9 mouse cellular contexts compared by ENCODE assay signal in the genomic region with DNA sequence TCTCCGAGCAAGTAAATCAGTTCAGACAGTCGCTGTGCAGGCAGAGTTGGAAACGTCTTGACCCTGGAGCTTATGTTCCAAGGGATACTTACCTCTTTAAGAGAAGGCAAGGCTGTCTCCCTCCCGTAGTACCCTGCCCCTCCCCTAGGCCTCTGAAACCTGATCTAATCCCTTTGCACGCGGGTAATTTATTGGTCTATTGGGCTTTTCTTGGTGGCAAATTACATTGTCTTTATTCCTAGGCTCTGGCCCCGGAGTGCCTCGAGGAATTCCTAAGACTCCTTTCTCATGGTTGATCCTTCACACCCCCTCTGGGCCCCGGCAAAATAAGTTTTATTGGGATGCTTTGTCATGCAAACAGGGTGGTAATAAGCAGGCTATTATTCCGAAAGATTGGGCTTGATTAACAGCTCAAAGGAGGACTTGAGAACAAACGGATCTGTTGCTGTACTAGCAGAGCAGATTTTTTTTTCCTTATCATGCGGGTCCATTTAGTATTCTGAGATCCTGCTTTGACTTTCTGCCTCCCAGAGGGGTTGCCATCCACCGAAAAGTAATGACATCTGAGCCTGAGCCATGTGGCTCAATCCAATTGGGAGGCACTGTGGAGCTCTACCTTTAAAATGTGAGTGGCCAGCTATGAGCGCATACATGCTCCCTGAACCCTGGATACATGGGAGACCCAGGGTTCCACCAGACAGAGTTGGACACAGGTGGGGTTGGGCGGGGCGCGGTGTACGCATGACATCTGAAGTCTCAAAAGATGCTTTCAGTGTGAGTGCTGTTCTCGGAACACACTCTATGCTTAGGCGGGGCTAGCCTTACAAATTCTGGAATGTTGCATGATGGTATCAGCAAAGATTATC. TPM values are rescaled to one million over a fixed set of nuclear protein-coding genes. Genes with fewer than 3 reads are reported as not detected.
DNase-seq lines count a peak whose midpoint lies in the region; ATAC-seq and TF ChIP-seq lines count a peak whose summit lies in the region.
"Had no signal": no experiment of that assay in that cellular context is flagged by ENCODE, and none has a peak within 500 bp of the region (broad histone marks: within the 10 kb centered on the region; RNA-seq: fewer than 3 reads in every experiment).

No protein-coding gene starts in this region.

- WGBS in heart, embryonic 16.5 days, result 27% methylated on average over 20 of the region's 20 CpGs
- 47% methylated on average over 20 of the region's 20 CpGs for WGBS in heart, adult 2 months
- 13% methylated on average over 20 of the region's 20 CpGs for WGBS in hindbrain, embryonic 11.5 days
- WGBS in midbrain, embryonic 12.5 days, result 7% methylated on average over 20 of the region's 20 CpGs

- H3K79me2 ChIP-seq in heart, adult 2 months (replicated peaks; ENCODE audit: control insufficient read depth, insufficient read depth, low read length), result peaks cover 3% of the 10 kb centered on the region

- H3K4me1 ChIP-seq in heart, embryonic 16.5 days (ENCODE audit: control insufficient read depth, insufficient read depth, low read length), result peaks cover 18% of the 10 kb centered on the region
- peaks cover 4% of the 10 kb centered on the region for H3K4me1 ChIP-seq in heart, adult 2 months (ENCODE audit: control insufficient read depth, insufficient read depth, low read length)
- peaks cover 34% of the 10 kb centered on the region for H3K4me1 ChIP-seq in hindbrain, embryonic 11.5 days (replicated peaks; ENCODE audit: control insufficient read depth, insufficient read depth, low read length)
- H3K4me1 ChIP-seq in midbrain, embryonic 12.5 days, result peaks cover 80% of the 10 kb centered on the region

- no peak for ATAC-seq in heart, embryonic 16.5 days (replicated peaks; ENCODE audit: extremely low read depth, insufficient read depth, low FRiP score)
- ATAC-seq in hindbrain, embryonic 11.5 days (ENCODE audit: low FRiP score), result peak; percentile 82
- ATAC-seq in midbrain, embryonic 12.5 days (ENCODE audit: low FRiP score, low read depth), result peak; percentile 83

- no peak for TF ChIP-seq EP300 in heart, adult 2 months (IDR thresholded peaks at IDR 0.05; ENCODE audit: insufficient read depth, low read depth, low read length)

- peak overlapping the region; percentile 68 for H3K4me2 ChIP-seq in heart, embryonic 16.5 days (ENCODE audit: low read depth, low read length)
- peak overlapping the region; percentile 54 for H3K4me2 ChIP-seq in hindbrain, embryonic 11.5 days (replicated peaks; ENCODE audit: low read depth, low read length)
- peak overlapping the region; percentile 86 for H3K4me2 ChIP-seq in midbrain, embryonic 12.5 days (replicated peaks)

- DNase-seq in heart, adult 2 months, result no peak
- DNase-seq in ZHBTc4 (ENCODE audit: low read depth, low spot score) (peak; percentile 97), MN1 (ENCODE audit: low spot score) (no peak)
- peak; percentile 77 for DNase-seq in hindbrain, embryonic 11.5 days (ENCODE audit: low spot score)
- DNase-seq in layer of hippocampus, adult 18-20 months (ENCODE audit: low spot score in 2 of 2), result no peak
- DNase-seq in left cerebral cortex, postnatal 14 days (ENCODE audit: low spot score in 2 of 2), result no peak

- H3K36me3 ChIP-seq in heart, embryonic 16.5 days (ENCODE audit: control insufficient read depth, insufficient read depth), result no peaks in the 10 kb centered on the region
- H3K36me3 ChIP-seq in heart, adult 2 months (ENCODE audit: control insufficient read depth, insufficient read depth, low read length), result no peaks in the 10 kb centered on the region
- peaks cover 3% of the 10 kb centered on the region; the same call in 1 of the 2 replicates for H3K36me3 ChIP-seq in hindbrain, embryonic 11.5 days (ENCODE audit: control insufficient read depth, insufficient read depth, low read length)
- H3K36me3 ChIP-seq in midbrain, embryonic 12.5 days, result peaks cover 25% of the 10 kb centered on the region
- H3K36me3 ChIP-seq: G1E had no signal

- H3K9ac ChIP-seq in heart, embryonic 16.5 days (ENCODE audit: low read length), result peak overlapping the region; percentile 41
- no peak overlapping the region for H3K9ac ChIP-seq in heart, adult 2 months (ENCODE audit: low read depth, low read length)
- 0 out of 2 replicates have a peak overlapping the region, but pooled peaks have one; percentile 3 for H3K9ac ChIP-seq in hindbrain, embryonic 11.5 days (ENCODE audit: low read depth, low read length)
- H3K9ac ChIP-seq in midbrain, embryonic 12.5 days (replicated peaks), result peak overlapping the region; percentile 55

- TF ChIP-seq CTCF in heart, adult 2 months (IDR thresholded peaks at IDR 0.05), result no peak

- H3K27me3 ChIP-seq in heart, embryonic 16.5 days (ENCODE audit: control insufficient read depth, insufficient read depth, low read length), result peaks cover 28% of the 10 kb centered on the region
- H3K27me3 ChIP-seq in heart, adult 2 months (ENCODE audit: control insufficient read depth, insufficient read depth, low read length), result no peaks in the 10 kb centered on the region
- no peaks in the 10 kb centered on the region for H3K27me3 ChIP-seq in hindbrain, embryonic 11.5 days (ENCODE audit: control insufficient read depth, insufficient read depth, low read length)
- no peaks in the 10 kb centered on the region for H3K27me3 ChIP-seq in midbrain, embryonic 12.5 days

- no peak for TF ChIP-seq POLR2A in heart, adult 2 months (IDR thresholded peaks at IDR 0.05; ENCODE audit: insufficient read depth, low read depth, low read length)

- peak overlapping the region; percentile 50 for H3K4me3 ChIP-seq in heart, embryonic 16.5 days (ENCODE audit: low read length)
- no peak overlapping the region for H3K4me3 ChIP-seq in heart, adult 2 months
- H3K4me3 ChIP-seq in hindbrain, embryonic 11.5 days (ENCODE audit: low read depth, low read length), result peak overlapping the region; percentile 25; the same call in 1 of the 2 replicates
- peak overlapping the region; percentile 30 for H3K4me3 ChIP-seq in midbrain, embryonic 12.5 days

- intact Hi-C loops in heart, adult 2 months (cut with DNase I), result loop anchor here (2.0 kb wide), 1 partner anchor 999 kb away; no protein-coding TSS in a partner anchor
- intact Hi-C loops in left cerebral cortex, postnatal 14 days (cut with DNase I), result no loop called here

- no peaks in the 10 kb centered on the region for H3K9me3 ChIP-seq in heart, embryonic 16.5 days (replicated peaks; ENCODE audit: control insufficient read depth, low read length)
- no peaks in the 10 kb centered on the region for H3K9me3 ChIP-seq in hindbrain, embryonic 11.5 days (ENCODE audit: control insufficient read depth, low read length)
- no peaks in the 10 kb centered on the region for H3K9me3 ChIP-seq in midbrain, embryonic 12.5 days
- H3K9me3 ChIP-seq: G1E had no signal

- no peak overlapping the region for H3K27ac ChIP-seq in heart, embryonic 16.5 days (ENCODE audit: low read length)
- H3K27ac ChIP-seq in heart, adult 2 months, result no peak overlapping the region
- H3K27ac ChIP-seq in hindbrain, embryonic 11.5 days (ENCODE audit: low read depth, low read length), result peak overlapping the region; percentile 90
- peak overlapping the region; percentile 91 for H3K27ac ChIP-seq in midbrain, embryonic 12.5 days (replicated peaks)

RNA-seq across cellular contexts. Expression of gene Rgma, which starts 25.0 kb away (rescaled TPM):
- 3.6 and 4.4 TPM in 2 replicates for polyA plus RNA-seq in heart, embryonic 16.5 days (2015; fragmentation: Nextera tagmentation; extraction: Ambion mirVana)
- total RNA-seq in heart, adult 2 months (2021), result 10 to 100 TPM; 54.6 to 83.7 TPM
- polyA plus RNA-seq in heart, adult 2 months (2012; rRNA removed), result 27.4 and 28.7 TPM in 2 replicates
- 36.5 and 52.5 TPM in 2 replicates for polyA plus RNA-seq in hindbrain, embryonic 11.5 days (2014; fragmentation: Nextera tagmentation; extraction: Ambion mirVana)
- polyA plus RNA-seq in midbrain, embryonic 12.5 days (2016; fragmentation: Nextera tagmentation; extraction: Ambion mirVana), result 55.7 and 62.9 TPM in 2 replicates
- 10 to 100 TPM; 49.3 to 56.0 TPM for total RNA-seq in layer of hippocampus, adult 18-20 months (2021)
- 100 to 1,000 TPM in 1 of 2 experiments, 10 to 100 TPM in 1; 84.6 to 103 TPM for total RNA-seq in left cerebral cortex, postnatal 14 days (2021)
- polyA plus RNA-seq: G1E had no signal

Comparison
In these comparisons a context has a peak if more than half of its experiments do, and no peak if none do; other contexts are left out.
1. H3K27ac ChIP-seq: peak in hindbrain, embryonic 11.5 days (single experiment) and midbrain, embryonic 12.5 days (single experiment); none in heart, embryonic 16.5 days (single experiment) and heart, adult 2 months (single experiment).
2. DNase-seq: peak in ZHBTc4 (single experiment) and hindbrain, embryonic 11.5 days (single experiment); none in heart, adult 2 months (0 of 2), layer of hippocampus, adult 18-20 months (0 of 2), MN1 (single experiment) and left cerebral cortex, postnatal 14 days (0 of 2).
3. Peak in every context shown above with its lines, with median percentiles within 50 percentile points of each other: H3K4me2 ChIP-seq.